Mouse (Mus musculus): Measurements from ENCODE around the gene Impdh2. TPM values are rescaled to one million over a fixed set of nuclear protein-coding genes. Genes with fewer than 3 reads are reported as not detected.

The Impdh2 gene
- 320 and 384 TPM in 2 replicates for total RNA-seq (2017)

- peak; percentile 98 to 99 for ATAC-seq (replicated peaks in 1 of 2; ENCODE audit: insufficient read depth in 1 of 2, low FRiP score in 2 of 2, low TSS enrichment in 1 of 2, low read depth in 1 of 2, poor library complexity in 2 of 2, severe bottlenecking in 2 of 2)
Observed at GRCm38 (mm10) chr9:108560227-108560841, at the start of gene Impdh2. Gene Impdh2 (plus strand): TSS chr9:108560286.

- ATAC-seq (replicated peaks in 1 of 2; ENCODE audit: insufficient read depth in 1 of 2, low FRiP score in 2 of 2, low TSS enrichment in 1 of 2, low read depth in 1 of 2, poor library complexity in 2 of 2, severe bottlenecking in 2 of 2) = peak; percentile 95 to 96
Observed at GRCm38 (mm10) chr9:108516380-108517251, 43.5 kb upstream of the Impdh2 start, which contains the start of gene Qrich1. Gene Qrich1 (plus strand): TSS chr9:108516806.

GRCm38 (mm10) chr9:108517253-108517930 is 42.7 kb upstream of the Impdh2 start:
- ATAC-seq (replicated peaks in 1 of 2; ENCODE audit: insufficient read depth in 1 of 2, low FRiP score in 2 of 2, low TSS enrichment in 1 of 2, low read depth in 1 of 2, poor library complexity in 2 of 2, severe bottlenecking in 2 of 2) = peak in 1 of 2 experiments; percentile 41; a peak in 2 of 4 replicates

- ATAC-seq (replicated peaks in 1 of 2; ENCODE audit: insufficient read depth in 1 of 2, low FRiP score in 2 of 2, low TSS enrichment in 1 of 2, low read depth in 1 of 2, poor library complexity in 2 of 2, severe bottlenecking in 2 of 2) = peak; percentile 10 to 36; a peak in 3 of 4 replicates
Observed at GRCm38 (mm10) chr9:108517931-108518332, 42.2 kb upstream of the Impdh2 start.

GRCm38 (mm10) chr9:108521604-108522003 is 38.5 kb upstream of the Impdh2 start:
- ATAC-seq (replicated peaks in 1 of 2; ENCODE audit: insufficient read depth in 1 of 2, low FRiP score in 2 of 2, low TSS enrichment in 1 of 2, low read depth in 1 of 2, poor library complexity in 2 of 2, severe bottlenecking in 2 of 2) = no peak

GRCm38 (mm10) chr9:108523341-108523740 is 36.7 kb upstream of the Impdh2 start:
- no peak for ATAC-seq (replicated peaks in 1 of 2; ENCODE audit: insufficient read depth in 1 of 2, low FRiP score in 2 of 2, low TSS enrichment in 1 of 2, low read depth in 1 of 2, poor library complexity in 2 of 2, severe bottlenecking in 2 of 2)

- no peak for ATAC-seq (replicated peaks in 1 of 2; ENCODE audit: insufficient read depth in 1 of 2, low FRiP score in 2 of 2, low TSS enrichment in 1 of 2, low read depth in 1 of 2, poor library complexity in 2 of 2, severe bottlenecking in 2 of 2)
Observed at GRCm38 (mm10) chr9:108525400-108525799, 34.7 kb upstream of the Impdh2 start.

- ATAC-seq (replicated peaks in 1 of 2; ENCODE audit: insufficient read depth in 1 of 2, low FRiP score in 2 of 2, low TSS enrichment in 1 of 2, low read depth in 1 of 2, poor library complexity in 2 of 2, severe bottlenecking in 2 of 2) = no peak
Observed at GRCm38 (mm10) chr9:108530954-108531353, 29.1 kb upstream of the Impdh2 start.

GRCm38 (mm10) chr9:108531496-108531895 is 28.6 kb upstream of the Impdh2 start:
- ATAC-seq (replicated peaks in 1 of 2; ENCODE audit: insufficient read depth in 1 of 2, low FRiP score in 2 of 2, low TSS enrichment in 1 of 2, low read depth in 1 of 2, poor library complexity in 2 of 2, severe bottlenecking in 2 of 2) = no peak

- ATAC-seq (replicated peaks in 1 of 2; ENCODE audit: insufficient read depth in 1 of 2, low FRiP score in 2 of 2, low TSS enrichment in 1 of 2, low read depth in 1 of 2, poor library complexity in 2 of 2, severe bottlenecking in 2 of 2) = no peak
Observed at GRCm38 (mm10) chr9:108540846-108541245, 19.2 kb upstream of the Impdh2 start.

- no peak for ATAC-seq (replicated peaks in 1 of 2; ENCODE audit: insufficient read depth in 1 of 2, low FRiP score in 2 of 2, low TSS enrichment in 1 of 2, low read depth in 1 of 2, poor library complexity in 2 of 2, severe bottlenecking in 2 of 2)
Observed at GRCm38 (mm10) chr9:108545986-108546385, 14.1 kb upstream of the Impdh2 start.

GRCm38 (mm10) chr9:108546875-108547274 is 13.2 kb upstream of the Impdh2 start:
- no peak for ATAC-seq (replicated peaks in 1 of 2; ENCODE audit: insufficient read depth in 1 of 2, low FRiP score in 2 of 2, low TSS enrichment in 1 of 2, low read depth in 1 of 2, poor library complexity in 2 of 2, severe bottlenecking in 2 of 2)

- no peak for ATAC-seq (replicated peaks in 1 of 2; ENCODE audit: insufficient read depth in 1 of 2, low FRiP score in 2 of 2, low TSS enrichment in 1 of 2, low read depth in 1 of 2, poor library complexity in 2 of 2, severe bottlenecking in 2 of 2)
Observed at GRCm38 (mm10) chr9:108559169-108559568, 917 bp upstream of the Impdh2 start.

GRCm38 (mm10) chr9:108563671-108564070 is 3.6 kb downstream of the Impdh2 start:
- ATAC-seq (replicated peaks in 1 of 2; ENCODE audit: insufficient read depth in 1 of 2, low FRiP score in 2 of 2, low TSS enrichment in 1 of 2, low read depth in 1 of 2, poor library complexity in 2 of 2, severe bottlenecking in 2 of 2) = no peak

GRCm38 (mm10) chr9:108564131-108564530 is 4.0 kb downstream of the Impdh2 start:
- no peak for ATAC-seq (replicated peaks in 1 of 2; ENCODE audit: insufficient read depth in 1 of 2, low FRiP score in 2 of 2, low TSS enrichment in 1 of 2, low read depth in 1 of 2, poor library complexity in 2 of 2, severe bottlenecking in 2 of 2)

- ATAC-seq (replicated peaks in 1 of 2; ENCODE audit: insufficient read depth in 1 of 2, low FRiP score in 2 of 2, low TSS enrichment in 1 of 2, low read depth in 1 of 2, poor library complexity in 2 of 2, severe bottlenecking in 2 of 2) = peak in 1 of 2 experiments; percentile 0; a peak in 1 of 4 replicates
Observed at GRCm38 (mm10) chr9:108565881-108566814, 6.1 kb downstream of the Impdh2 start.

Measured in hematopoietic stem cell, adult 5-6 weeks (primary cell).